Mouse (Mus musculus) cerebellum, adult 18-20 months (tissue): ENCODE measurements around the gene Ldhb.
A peak's percentile ranks its signal among the peaks of the same experiment; 100 is the strongest.
"Not testable (repeated sequence)": the region's sequence is repeated elsewhere in the genome, so short reads cannot be mapped to it uniquely, and the experiment has no call there.

Source experiments
- DNase-seq, 2 experiments: peaks; one replicate each; pipeline ENCODE4 v3.0.0; 2021

Ldhb gene

GRCm38 (mm10) chr6:142507785-142508162 is at the start of gene Ldhb:
Ldhb (minus strand) TSS chr6:142507957.
- DNase-seq = peak; percentile 88 to 94

DNA sequence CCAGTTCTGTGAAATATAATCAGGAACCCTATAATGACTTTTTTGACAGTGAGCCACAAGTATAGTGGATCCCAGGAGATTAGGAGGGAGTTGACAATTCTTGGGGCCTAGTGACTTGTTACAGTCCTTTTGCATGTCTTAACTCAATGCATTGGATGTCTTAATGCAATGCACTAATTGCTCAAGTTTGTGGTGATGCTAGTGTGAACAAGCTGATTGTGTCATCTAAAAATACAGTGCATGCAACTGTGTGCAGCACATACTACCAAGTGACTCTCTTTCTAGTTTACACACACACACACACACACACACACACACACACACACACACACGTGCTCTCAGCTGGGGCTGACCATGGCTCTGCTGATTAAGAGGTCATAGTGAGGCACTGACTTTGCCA is 48.2 kb upstream of the Ldhb start:
- DNase-seq = no peak

DNA sequence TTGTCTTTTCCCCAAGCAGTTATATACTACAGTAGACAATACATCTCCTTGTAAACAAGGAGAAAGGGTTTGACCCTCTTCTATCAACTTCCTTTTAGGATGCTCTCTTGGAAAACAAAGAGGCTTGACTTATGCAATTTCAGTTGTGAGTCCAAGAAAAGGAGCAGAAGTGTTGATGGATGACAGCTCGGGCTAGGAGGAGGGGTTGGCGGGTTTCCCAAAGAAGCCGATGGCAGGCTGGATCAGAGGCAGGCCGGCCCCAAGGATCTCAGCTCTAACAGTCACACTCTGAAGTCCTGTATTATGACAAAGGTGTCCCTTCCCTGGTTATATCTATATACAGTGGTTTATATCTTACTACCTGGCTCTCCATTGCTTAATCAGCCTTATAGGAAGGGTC is 43.7 kb upstream of the Ldhb start:
- DNase-seq = no peak

- no peak for DNase-seq
These were observed 43.1 kb upstream of the Ldhb start for GRCm38 (mm10) chr6:142550871-142551270.

DNA sequence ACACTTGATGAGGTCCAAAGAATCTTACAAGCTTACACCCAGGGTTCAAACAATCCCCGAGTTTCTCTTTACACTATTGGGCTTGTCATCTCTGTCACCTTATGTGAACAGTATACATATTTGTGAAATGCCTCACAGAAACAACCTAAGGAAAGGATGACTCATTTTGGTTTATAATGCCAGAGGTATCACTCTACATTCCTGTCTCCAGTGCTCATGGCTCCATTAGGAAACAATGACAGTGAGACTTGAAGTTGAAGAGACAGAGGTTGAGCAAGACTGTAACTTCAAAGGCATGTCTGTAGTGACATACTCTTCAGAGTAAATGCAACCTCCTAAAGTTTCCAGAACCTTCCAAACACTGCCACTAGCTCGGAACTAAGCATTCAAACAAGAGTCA is 40.6 kb upstream of the Ldhb start:
- no peak for DNase-seq

DNA sequence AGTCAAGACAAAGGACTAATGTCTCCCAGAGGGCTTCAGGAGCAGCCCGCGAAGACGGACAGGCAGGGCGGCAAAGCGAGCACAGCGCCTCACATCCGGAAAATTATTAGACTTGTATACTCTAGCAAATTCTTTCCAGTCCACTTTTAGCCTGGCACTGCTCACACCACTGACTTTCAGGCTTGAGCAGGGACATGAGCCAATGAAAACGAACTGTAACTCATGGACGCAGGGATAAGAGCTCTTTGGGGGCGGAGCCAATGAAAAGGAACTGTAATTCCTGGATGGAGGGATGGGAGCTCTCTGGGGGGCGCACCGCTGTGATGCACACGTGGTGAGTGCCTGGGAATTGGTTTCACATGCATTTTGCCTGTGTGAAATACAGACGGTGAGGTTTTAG is 37.4 kb upstream of the Ldhb start:
- no peak for DNase-seq

GRCm38 (mm10) chr6:142543648-142544047 is 35.9 kb upstream of the Ldhb start:
- no peak for DNase-seq

DNA sequence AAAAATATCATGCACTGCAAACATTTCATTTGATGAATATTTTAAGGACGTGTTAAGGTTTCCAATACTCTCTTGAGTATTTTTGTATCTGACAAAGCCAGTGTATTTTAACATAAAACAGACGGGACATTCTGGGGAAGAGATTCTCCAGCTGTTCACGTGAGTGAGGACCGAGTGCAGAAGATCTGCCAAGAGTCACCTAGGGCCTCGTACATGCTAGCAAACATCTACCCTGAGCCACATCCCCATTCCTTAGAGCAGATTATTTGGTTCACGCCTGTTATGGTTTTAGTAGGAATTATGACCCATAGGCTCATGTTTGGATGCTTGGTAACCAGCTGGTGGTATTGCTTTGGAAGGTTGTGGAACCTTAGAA is 35.0 kb upstream of the Ldhb start:
- no peak for DNase-seq

DNA sequence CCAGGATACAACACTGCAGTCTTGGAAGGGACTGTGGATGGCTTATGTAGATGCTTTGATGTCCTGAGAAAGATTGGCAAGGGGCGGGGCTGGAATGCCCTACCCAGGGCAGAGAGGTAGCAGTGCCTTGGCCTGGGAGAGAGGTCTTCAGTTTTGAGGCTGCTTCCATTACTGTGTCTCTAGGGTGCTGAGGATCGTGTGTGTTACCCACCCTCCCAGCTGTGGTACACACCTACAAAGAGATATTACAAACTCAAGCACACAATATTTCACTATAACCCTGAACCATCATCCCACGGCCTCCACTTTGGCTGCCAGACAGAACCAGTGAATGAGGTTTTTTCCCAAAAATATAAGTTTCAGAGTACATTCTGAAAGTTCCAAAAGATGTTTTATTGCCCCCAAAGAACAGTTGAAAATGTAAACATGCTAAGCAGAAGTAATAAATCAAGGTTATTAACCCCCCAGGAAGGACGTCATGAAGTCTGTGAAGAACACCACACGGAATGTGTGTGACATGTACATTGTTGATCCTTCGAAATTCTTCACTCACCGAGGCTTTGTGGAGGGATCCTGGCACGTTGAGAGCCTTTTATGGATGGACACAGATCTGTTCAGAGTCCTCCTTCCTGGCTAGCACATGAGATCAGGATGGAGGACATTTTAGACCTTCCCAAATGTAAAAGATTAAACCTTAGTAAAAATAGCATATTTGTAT is 34.5 kb upstream of the Ldhb start:
- DNase-seq = no peak

GRCm38 (mm10) chr6:142540561-142541160 is 32.9 kb upstream of the Ldhb start:
- DNase-seq = no peak

GRCm38 (mm10) chr6:142540131-142540530 is 32.4 kb upstream of the Ldhb start:
- DNase-seq = no peak

- no peak for DNase-seq
These were observed 30.7 kb upstream of the Ldhb start for GRCm38 (mm10) chr6:142538503-142538902.

DNA sequence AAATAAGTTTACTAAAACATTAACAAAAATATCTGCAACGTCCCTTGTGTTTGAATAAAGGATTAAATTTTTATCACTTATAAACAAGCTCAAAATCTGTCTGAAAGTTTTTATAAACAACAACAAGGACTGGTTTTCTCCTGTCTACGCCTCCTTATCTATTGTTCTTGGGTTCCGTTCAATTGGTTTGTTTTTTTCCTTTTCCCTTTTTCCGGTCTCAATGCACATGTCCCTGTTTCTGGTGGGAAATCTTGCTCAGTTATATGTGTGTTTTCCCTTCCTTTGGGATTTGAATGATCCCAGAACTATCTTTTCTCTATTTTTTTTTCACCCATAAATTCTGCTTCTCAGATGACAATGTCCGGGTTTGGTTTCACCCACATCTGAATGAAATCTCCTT is 25.7 kb upstream of the Ldhb start:
- no peak for DNase-seq

DNA sequence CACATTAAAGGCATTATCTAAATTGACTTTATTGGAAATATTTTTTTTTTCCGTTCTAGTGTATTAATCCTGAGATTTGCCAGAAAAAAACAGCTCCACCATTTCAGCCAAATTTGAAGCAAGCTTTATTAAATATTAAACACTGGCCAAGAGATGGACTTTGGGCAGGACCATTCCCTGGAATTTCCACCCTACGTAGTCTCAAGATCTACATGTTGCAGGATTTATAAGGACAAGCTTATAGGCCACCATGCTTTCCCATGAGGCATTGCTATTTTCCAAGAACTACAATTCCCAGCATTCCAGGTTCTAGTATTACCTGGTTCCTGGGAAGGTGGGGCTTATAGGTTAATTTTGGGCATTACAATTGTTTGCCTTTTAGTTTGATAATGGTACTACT is 24.9 kb upstream of the Ldhb start:
- DNase-seq = no peak

- no peak for DNase-seq
These were observed 24.4 kb upstream of the Ldhb start for GRCm38 (mm10) chr6:142532141-142532540.

DNA sequence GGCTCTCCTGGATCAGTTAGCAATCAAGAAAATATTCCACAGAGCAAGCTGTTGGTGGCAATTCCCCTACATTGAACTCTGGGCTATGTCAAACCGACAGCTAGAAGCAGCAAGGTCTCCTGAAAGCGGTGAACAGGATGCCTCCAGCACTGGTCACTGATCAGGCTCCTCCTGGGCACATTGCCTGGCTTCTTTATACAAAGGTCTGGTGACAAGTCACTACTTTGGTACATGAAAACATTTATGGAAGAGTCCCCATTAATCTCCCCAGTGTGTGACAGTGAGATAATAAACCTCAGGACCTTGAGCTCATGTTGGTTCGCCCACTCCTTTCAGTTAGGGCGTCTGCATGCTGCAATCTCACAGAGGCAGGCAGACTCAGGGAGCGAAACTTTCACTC is 22.6 kb upstream of the Ldhb start:
- DNase-seq = no peak

- DNase-seq = no peak
These were observed 21.9 kb upstream of the Ldhb start for GRCm38 (mm10) chr6:142529680-142530079.

DNA sequence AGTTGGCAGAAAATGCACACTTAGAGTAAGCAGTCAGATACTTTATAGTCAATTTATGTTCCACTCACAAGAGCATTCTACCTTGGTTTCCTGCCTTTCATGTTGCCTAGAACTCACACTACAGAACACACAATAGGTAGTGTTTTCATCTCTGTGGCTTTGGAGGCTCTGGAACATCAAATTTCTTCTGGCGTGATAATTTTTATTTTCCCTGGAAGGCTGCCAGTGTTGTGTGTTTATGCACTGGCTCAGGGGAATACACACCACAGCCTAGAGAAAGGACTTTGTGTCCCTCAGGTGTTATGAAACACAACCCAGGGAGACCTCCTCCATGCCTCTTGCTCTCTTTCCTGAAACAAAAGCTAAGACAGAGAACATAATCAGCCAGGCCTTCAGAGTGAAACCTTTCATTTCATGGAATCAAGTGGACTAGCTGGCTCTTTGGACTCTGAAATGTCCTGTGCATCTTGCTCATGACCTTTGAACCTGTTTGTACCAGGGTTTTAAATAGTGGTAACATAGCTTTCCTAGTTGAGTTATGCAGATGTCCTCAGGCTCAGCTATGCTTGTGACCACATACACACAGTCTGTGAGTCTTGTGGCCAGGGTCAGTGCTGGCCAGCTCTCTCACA is 20.3 kb upstream of the Ldhb start:
- DNase-seq = no peak

- DNase-seq = peak; percentile 41 to 57
These were observed 17.0 kb upstream of the Ldhb start for GRCm38 (mm10) chr6:142524635-142525308.

GRCm38 (mm10) chr6:142521591-142522110 is 13.9 kb upstream of the Ldhb start:
- no peak for DNase-seq

- DNase-seq = peak in 1 of 2 experiments; percentile 22
These were observed 11.4 kb upstream of the Ldhb start for GRCm38 (mm10) chr6:142519110-142519509.

- not testable (repeated sequence) for DNase-seq
These were observed 7.6 kb upstream of the Ldhb start for GRCm38 (mm10) chr6:142515379-142515778.

DNA sequence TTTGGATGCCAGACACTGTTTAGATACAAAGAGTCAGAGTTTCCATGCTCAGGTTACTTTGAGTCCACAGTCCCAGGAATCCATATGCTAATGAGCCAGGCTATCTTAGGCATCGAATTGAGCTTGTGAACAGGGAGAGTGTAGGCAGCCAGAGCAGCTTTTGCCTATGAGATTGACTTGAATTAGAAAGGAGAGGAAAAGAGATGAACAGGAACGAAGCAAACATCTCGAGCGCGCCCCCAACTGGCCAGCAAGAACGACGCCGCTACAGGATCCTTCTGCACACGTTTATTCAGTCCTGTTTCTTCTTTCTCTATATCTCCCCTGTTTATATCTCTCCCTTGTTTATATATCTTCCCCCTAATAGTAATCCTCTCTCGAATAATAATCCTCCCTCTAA is 7.2 kb upstream of the Ldhb start:
- DNase-seq = peak; percentile 55 to 62

DNA sequence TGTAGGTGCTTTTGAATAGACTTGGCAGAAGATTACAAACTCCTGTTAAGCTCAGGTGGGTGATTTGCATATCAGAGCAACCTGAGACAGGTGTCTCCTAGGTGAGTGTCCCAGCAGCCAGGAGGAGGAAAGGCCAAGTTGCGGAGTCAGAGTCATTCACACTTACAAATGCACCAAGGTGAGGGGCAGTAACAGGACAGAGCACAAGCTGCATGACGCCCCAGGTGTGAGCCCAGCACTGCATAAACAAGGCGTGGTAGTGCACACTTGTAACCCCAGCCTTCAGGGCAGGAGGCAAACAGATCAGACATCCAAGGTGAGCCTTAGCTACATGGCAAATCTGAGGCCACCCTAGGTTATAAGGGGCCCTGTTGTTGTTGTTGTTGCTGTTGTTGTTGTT is 5.1 kb upstream of the Ldhb start:
- DNase-seq = no peak
